Mouse (Mus musculus) E14TG2a.4 (cell line): ENCODE measurements around the gene Rai2.

Source experiments
- CTCF ChIP-seq: conservative IDR thresholded peaks from 2 replicates; pipeline ENCODE4 v1.5.1; 2014; ENCODE audit warnings: low read length
- NANOG ChIP-seq: IDR thresholded peaks from 2 replicates; pipeline ENCODE4 v1.6.1; 2014; ENCODE audit warnings: borderline replicate concordance, low read length, mixed read lengths

- no peak for TF ChIP-seq CTCF
- no peak for TF ChIP-seq NANOG
Measured at GRCm38 (mm10) chrX:161718548-161718947, 1.7 kb downstream of the Rai2 start.
